Mouse (Mus musculus) olfactory bulb, adult 2 months (tissue): Measurements from ENCODE around the gene Atp5c1. TPM values are rescaled to one million over a fixed set of nuclear protein-coding genes. Genes with fewer than 3 reads are reported as not detected.

ENCODE experiments used
- H3K27ac ChIP-seq: fragments of 200-500 bp; 2 replicates; pipeline ENCODE4 v1.5.1; 2012; ENCODE audit warnings: low read depth, low read length; ENCODE audit not compliant: insufficient read depth
- H3K4me1 ChIP-seq: fragments of 200-500 bp; 2 replicates; pipeline ENCODE4 v1.6.1; 2012; ENCODE audit warnings: low read length; ENCODE audit not compliant: control insufficient read depth, insufficient read depth
- H3K4me3 ChIP-seq: fragments of 200-500 bp; 2 replicates; pipeline ENCODE4 v1.5.1; 2012; ENCODE audit warnings: mild to moderate bottlenecking, low read depth, low read length, moderate library complexity; ENCODE audit not compliant: insufficient read depth
- CTCF ChIP-seq: fragments of 200-500 bp; IDR thresholded peaks from 2 replicates; pipeline ENCODE4 v1.5.1; 2012; ENCODE audit warnings: low read depth, mild to moderate bottlenecking, low read length, moderate library complexity; ENCODE audit not compliant: insufficient read depth
- POLR2A ChIP-seq: fragments of 200-500 bp; IDR thresholded peaks from 2 replicates; pipeline ENCODE4 v1.6.1; 2012; ENCODE audit warnings: mild to moderate bottlenecking, low read depth, low read length, moderate library complexity; ENCODE audit not compliant: insufficient read depth
- WGBS: fragments of 180-500 bp; shearing (Covaris S2); methylation state at CpG from one replicate; pipeline ENCODE4 v1.1.7; 2018; 5-methylcytosine and 5-hydroxymethylcytosine counted together
- polyA plus RNA-seq: library from polyadenylated mRNA; stranded (reverse); fragments of >200 nt; gene quantifications from 2 replicates; pipeline ENCODE4 v1.2.4, GENCODE M21; 2012; ENCODE audit warnings: low replicate concordance; ENCODE audit not compliant: missing spikeins, insufficient read depth, insufficient read length

Atp5c1 gene
- polyA plus RNA-seq, 1 experiment: 349 TPM

- Histone ChIP-seq H3K27ac (no peak overlapping the region), H3K4me1 (no peaks in the 10 kb centered on the region), H3K4me3 (no peak overlapping the region)
- WGBS: 63% methylated on average over 7 of the region's 7 CpGs
- no peak for TF ChIP-seq CTCF
- TF ChIP-seq POLR2A: no peak
Observed at GRCm38 (mm10) chr2:10029755-10030154, 50.6 kb downstream of the Atp5c1 start.

GRCm38 (mm10) chr2:10024264-10024663 is 56.0 kb downstream of the Atp5c1 start:
- WGBS: 70% methylated on average over 6 of the region's 6 CpGs
- H3K4me1 ChIP-seq: no peaks in the 10 kb centered on the region
- no peak overlapping the region for H3K4me3 ChIP-seq
- TF ChIP-seq POLR2A: no peak
- no peak for TF ChIP-seq CTCF
- H3K27ac ChIP-seq: no peak overlapping the region

- no peak overlapping the region for H3K4me3 ChIP-seq
- TF ChIP-seq POLR2A: no peak
- no peak overlapping the region for H3K27ac ChIP-seq
- no peaks in the 10 kb centered on the region for H3K4me1 ChIP-seq
- 88% methylated on average over 11 of the region's 11 CpGs for WGBS
Observed at GRCm38 (mm10) chr2:10021296-10021695, 59.0 kb downstream of the Atp5c1 start.

GRCm38 (mm10) chr2:10014951-10015635 is 65.2 kb downstream of the Atp5c1 start:
- WGBS: 92% methylated on average over 10 of the region's 10 CpGs
- Histone ChIP-seq H3K4me3 (no peak overlapping the region), H3K27ac (no peak overlapping the region), H3K4me1 (no peaks in the 10 kb centered on the region)
- TF ChIP-seq POLR2A (no peak), CTCF (no peak)

- TF ChIP-seq CTCF (no peak), POLR2A (no peak)
- Histone ChIP-seq H3K4me3 (no peak overlapping the region), H3K27ac (no peak overlapping the region), H3K4me1 (0 out of 2 replicates have a peak, but pooled peaks cover 2% of the 10 kb centered on the region)
- 41% methylated on average over 7 of the region's 7 CpGs for WGBS
Observed at GRCm38 (mm10) chr2:10010263-10010909, 69.9 kb downstream of the Atp5c1 start.

- TF ChIP-seq POLR2A (no peak), CTCF (no peak)
- no peak overlapping the region for H3K27ac ChIP-seq
- 77% methylated on average over 13 of the region's 13 CpGs for WGBS
- H3K4me3 ChIP-seq: no peak overlapping the region
- H3K4me1 ChIP-seq: 0 out of 2 replicates have a peak, but pooled peaks cover 2% of the 10 kb centered on the region
Observed at GRCm38 (mm10) chr2:10009671-10010254, 70.5 kb downstream of the Atp5c1 start.

GRCm38 (mm10) chr2:10008593-10008992 is 71.7 kb downstream of the Atp5c1 start:
- Histone ChIP-seq H3K4me3 (no peak overlapping the region), H3K27ac (no peak overlapping the region), H3K4me1 (0 out of 2 replicates have a peak, but pooled peaks cover 2% of the 10 kb centered on the region)
- TF ChIP-seq POLR2A (no peak), CTCF (no peak)
- 97% methylated on average over 4 of the region's 4 CpGs for WGBS

Other genes starting within 250 kb of the Atp5c1 start
- not detected in 2 replicates for gene 4930412O13Rik, start 199.3 kb downstream of the Atp5c1 start, polyA plus RNA-seq
- not detected in 2 replicates for gene 9230102O04Rik, start 191.0 kb downstream of the Atp5c1 start, polyA plus RNA-seq
- gene Gata3, start 190.5 kb downstream of the Atp5c1 start, polyA plus RNA-seq: not detected in 2 replicates
- not detected in 2 replicates for gene Taf3, start 31.9 kb downstream of the Atp5c1 start, polyA plus RNA-seq
- not detected in 2 replicates for gene Kin, start 83 bp upstream of the Atp5c1 start, polyA plus RNA-seq
- not detected in 2 replicates for gene Itih2, start 50.9 kb upstream of the Atp5c1 start, polyA plus RNA-seq
- gene Itih5, start 73.1 kb upstream of the Atp5c1 start, polyA plus RNA-seq: not detected in 2 replicates